Mouse (Mus musculus): ENCODE data around the gene Gpatch8. TPM values are rescaled to one million over a fixed set of nuclear protein-coding genes. Genes with fewer than 3 reads are reported as not detected.

Gpatch8 gene
- polyA plus RNA-seq, 1 experiment: 75.8 TPM

DNA sequence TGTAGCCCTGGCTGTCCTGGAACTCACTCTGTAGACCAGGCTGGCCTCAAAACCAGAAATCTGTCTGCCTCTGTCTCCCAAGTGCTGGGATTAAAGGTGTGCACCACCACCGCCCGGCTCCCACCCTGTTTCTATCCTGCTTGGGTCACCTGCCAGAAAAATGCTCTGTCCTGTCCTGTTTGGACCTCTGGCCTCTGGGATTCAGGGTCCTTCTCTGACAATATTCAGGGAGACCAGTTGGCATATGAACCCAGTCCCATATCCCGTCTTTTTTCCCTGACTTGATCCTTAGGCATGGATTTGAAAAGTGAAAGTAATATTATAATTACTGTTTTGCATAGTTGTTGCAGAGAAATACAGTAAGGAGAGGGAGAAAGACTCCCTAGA, 124.5 kb downstream of the Gpatch8 start:
- H3K4me3 ChIP-seq (ENCODE audit: low read depth, low read length): no peak overlapping the region
- TF ChIP-seq POLR2A (IDR thresholded peaks at IDR 0.05; ENCODE audit: insufficient read depth, low read length): no peak
- TF ChIP-seq EP300 (IDR thresholded peaks at IDR 0.05; ENCODE audit: insufficient read depth, low read depth, low read length): no peak
- no peak for TF ChIP-seq CTCF (IDR thresholded peaks at IDR 0.05; ENCODE audit: low read depth, low read length)
- peaks cover 10% of the 10 kb centered on the region; the same call in 1 of the 2 replicates for H3K36me3 ChIP-seq (ENCODE audit: control insufficient read depth, insufficient read depth, low read length, poor library complexity, severe bottlenecking)
- no peak overlapping the region for H3K9ac ChIP-seq (ENCODE audit: low read depth, poor library complexity, severe bottlenecking)
- no peak overlapping the region for H3K27ac ChIP-seq (ENCODE audit: insufficient read depth, low read length)
- no peaks in the 10 kb centered on the region for H3K4me1 ChIP-seq (ENCODE audit: control insufficient read depth, insufficient read depth, low read length)
- no peaks in the 10 kb centered on the region for H3K27me3 ChIP-seq (ENCODE audit: control insufficient read depth, insufficient read depth, low read length, poor library complexity, severe bottlenecking)
- no peaks in the 10 kb centered on the region for H3K9me3 ChIP-seq (replicated peaks; ENCODE audit: control insufficient read depth, insufficient read depth, low read length, poor library complexity, severe bottlenecking)

DNA sequence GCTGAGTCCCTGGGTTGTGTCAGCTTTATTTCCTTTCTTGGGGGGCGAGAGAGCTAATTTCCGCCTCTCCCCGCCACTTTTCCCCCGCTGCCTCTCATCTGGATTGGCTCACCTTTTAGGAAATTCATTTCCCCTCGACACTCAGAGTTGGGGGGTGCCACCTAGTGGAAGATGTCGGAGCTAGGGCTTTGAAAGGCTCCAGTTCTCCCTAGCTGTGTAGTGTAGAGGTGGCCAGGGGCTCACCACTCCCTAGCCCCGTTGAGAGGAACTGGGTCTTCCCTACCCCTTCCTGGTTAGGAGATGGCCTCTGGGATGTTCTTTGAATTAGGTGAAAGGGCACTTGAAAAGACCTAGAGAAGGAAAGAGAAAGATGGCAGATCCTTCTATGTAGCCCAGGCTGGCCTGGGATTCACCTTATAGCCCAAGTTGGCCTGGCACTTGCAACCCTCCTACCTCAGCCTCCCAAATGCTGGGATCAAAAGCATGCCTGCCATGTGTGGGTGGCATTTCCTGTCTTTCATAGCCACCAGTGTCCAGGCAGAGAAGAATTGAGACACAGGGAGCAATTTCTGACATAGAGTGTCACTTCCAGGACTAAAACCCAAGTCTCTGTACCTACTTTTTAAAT, 125.1 kb downstream of the Gpatch8 start:
- H3K36me3 ChIP-seq (ENCODE audit: control insufficient read depth, insufficient read depth, low read length, poor library complexity, severe bottlenecking): peaks cover 10% of the 10 kb centered on the region; the same call in 1 of the 2 replicates
- TF ChIP-seq POLR2A (IDR thresholded peaks at IDR 0.05; ENCODE audit: insufficient read depth, low read length) (no peak), EP300 (IDR thresholded peaks at IDR 0.05; ENCODE audit: insufficient read depth, low read depth, low read length) (no peak), CTCF (IDR thresholded peaks at IDR 0.05; ENCODE audit: low read depth, low read length) (peak; percentile 70)
- H3K4me3 ChIP-seq (ENCODE audit: low read depth, low read length): peak overlapping the region; percentile 82
- H3K9ac ChIP-seq (ENCODE audit: low read depth, poor library complexity, severe bottlenecking): peak overlapping the region; percentile 87
- H3K9me3 ChIP-seq (replicated peaks; ENCODE audit: control insufficient read depth, insufficient read depth, low read length, poor library complexity, severe bottlenecking): no peaks in the 10 kb centered on the region
- H3K27ac ChIP-seq (ENCODE audit: insufficient read depth, low read length): peak overlapping the region; percentile 17; the same call in 1 of the 2 replicates
- H3K4me1 ChIP-seq (ENCODE audit: control insufficient read depth, insufficient read depth, low read length): no peaks in the 10 kb centered on the region
- H3K27me3 ChIP-seq (ENCODE audit: control insufficient read depth, insufficient read depth, low read length, poor library complexity, severe bottlenecking): no peaks in the 10 kb centered on the region

DNA sequence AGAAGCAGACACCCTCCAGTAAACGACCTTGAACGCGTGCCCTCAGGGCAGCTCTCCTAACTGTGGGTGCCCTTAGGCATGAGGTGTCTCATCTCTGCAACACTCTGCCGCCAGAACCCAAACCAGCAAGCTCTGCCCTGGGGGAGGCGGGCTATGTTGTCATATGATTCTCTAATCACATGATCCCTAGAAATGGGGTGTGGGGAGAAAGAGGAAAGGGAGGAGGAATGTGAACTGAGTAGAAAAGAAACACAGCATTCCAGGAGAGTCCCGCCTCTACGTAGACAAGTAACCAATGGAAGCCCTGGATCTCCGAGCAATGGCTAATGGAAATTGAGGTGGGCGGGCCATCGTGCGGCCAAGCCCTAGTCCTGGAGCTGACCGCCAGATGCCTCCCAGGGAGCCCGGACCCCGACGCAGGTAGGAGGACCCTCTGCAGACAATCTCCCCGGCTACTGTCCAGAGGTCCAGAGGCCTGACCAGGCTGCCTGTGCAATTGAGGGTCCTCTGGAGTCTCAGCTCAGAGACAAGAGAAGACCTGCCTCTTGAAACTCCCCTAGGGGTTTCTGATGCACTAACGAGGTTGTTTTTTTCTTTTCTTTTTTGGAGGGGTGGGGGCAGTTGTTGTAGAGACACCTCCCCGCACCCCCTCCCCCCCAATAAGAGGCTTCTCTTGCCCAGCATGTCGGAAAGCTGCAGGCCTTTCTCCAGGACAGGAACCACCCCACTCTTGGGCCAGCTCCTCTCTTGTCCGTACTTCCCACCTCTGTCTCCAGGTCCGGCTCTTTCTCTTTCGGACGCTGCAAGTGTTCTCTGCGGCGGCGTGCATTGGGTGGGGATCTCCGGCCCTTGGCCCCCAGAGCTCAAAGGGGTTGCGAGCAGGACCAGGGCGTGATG, 125.8 kb downstream of the Gpatch8 start, which contains the start of gene Grn:
Gene Grn (plus strand): TSS at position 195 of the 897 bp plus-strand sequence.
- Histone ChIP-seq H3K4me1 (ENCODE audit: control insufficient read depth, insufficient read depth, low read length) (no peaks in the 10 kb centered on the region), H3K27me3 (ENCODE audit: control insufficient read depth, insufficient read depth, low read length, poor library complexity, severe bottlenecking) (no peaks in the 10 kb centered on the region), H3K4me3 (ENCODE audit: low read depth, low read length) (peak within 1 kb of the TSS; percentile 82), H3K9ac (ENCODE audit: low read depth, poor library complexity, severe bottlenecking) (peak within 1 kb of the TSS; percentile 87), H3K9me3 (replicated peaks; ENCODE audit: control insufficient read depth, insufficient read depth, low read length, poor library complexity, severe bottlenecking) (no peaks in the 10 kb centered on the region), H3K27ac (ENCODE audit: insufficient read depth, low read length) (peak within 1 kb of the TSS; percentile 17; the same call in 1 of the 2 replicates), H3K36me3 (ENCODE audit: control insufficient read depth, insufficient read depth, low read length, poor library complexity, severe bottlenecking) (peaks cover 4% of the 10 kb centered on the region; the same call in 1 of the 2 replicates)
- TF ChIP-seq CTCF (IDR thresholded peaks at IDR 0.05; ENCODE audit: low read depth, low read length) (no peak), EP300 (IDR thresholded peaks at IDR 0.05; ENCODE audit: insufficient read depth, low read depth, low read length) (0 out of 2 replicates have a peak, but pooled peaks have one; percentile 62), POLR2A (IDR thresholded peaks at IDR 0.05; ENCODE audit: insufficient read depth, low read length) (peak; percentile 64)

DNA sequence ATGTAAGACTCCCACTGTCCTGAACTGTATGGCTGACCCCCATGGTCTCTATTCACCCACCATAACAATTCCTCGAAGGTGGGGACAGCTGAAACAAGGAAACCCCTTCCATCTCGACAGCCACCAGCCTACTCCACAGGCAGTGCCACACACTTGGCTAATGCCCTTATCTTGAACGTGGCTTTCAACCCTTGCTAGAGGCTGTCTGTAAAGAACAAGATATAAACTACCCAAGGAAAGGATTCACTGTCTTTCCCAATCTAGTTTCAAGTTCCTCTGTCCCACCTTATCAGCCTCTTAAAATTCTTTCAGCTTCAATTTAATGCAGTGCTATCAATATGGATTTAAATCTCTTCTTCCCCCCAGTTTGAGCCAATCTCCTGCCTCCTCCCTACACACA, 126.6 kb downstream of the Gpatch8 start:
- TF ChIP-seq POLR2A (IDR thresholded peaks at IDR 0.05; ENCODE audit: insufficient read depth, low read length): no peak
- no peak for TF ChIP-seq CTCF (IDR thresholded peaks at IDR 0.05; ENCODE audit: low read depth, low read length)
- TF ChIP-seq EP300 (IDR thresholded peaks at IDR 0.05; ENCODE audit: insufficient read depth, low read depth, low read length): no peak
- Histone ChIP-seq H3K27me3 (ENCODE audit: control insufficient read depth, insufficient read depth, low read length, poor library complexity, severe bottlenecking) (no peaks in the 10 kb centered on the region), H3K36me3 (ENCODE audit: control insufficient read depth, insufficient read depth, low read length, poor library complexity, severe bottlenecking) (no peaks in the 10 kb centered on the region), H3K9ac (ENCODE audit: low read depth, poor library complexity, severe bottlenecking) (peak overlapping the region; percentile 2; the same call in 1 of the 2 replicates), H3K27ac (ENCODE audit: insufficient read depth, low read length) (no peak overlapping the region), H3K9me3 (replicated peaks; ENCODE audit: control insufficient read depth, insufficient read depth, low read length, poor library complexity, severe bottlenecking) (no peaks in the 10 kb centered on the region), H3K4me1 (ENCODE audit: control insufficient read depth, insufficient read depth, low read length) (no peaks in the 10 kb centered on the region), H3K4me3 (ENCODE audit: low read depth, low read length) (peak overlapping the region; percentile 68)

DNA sequence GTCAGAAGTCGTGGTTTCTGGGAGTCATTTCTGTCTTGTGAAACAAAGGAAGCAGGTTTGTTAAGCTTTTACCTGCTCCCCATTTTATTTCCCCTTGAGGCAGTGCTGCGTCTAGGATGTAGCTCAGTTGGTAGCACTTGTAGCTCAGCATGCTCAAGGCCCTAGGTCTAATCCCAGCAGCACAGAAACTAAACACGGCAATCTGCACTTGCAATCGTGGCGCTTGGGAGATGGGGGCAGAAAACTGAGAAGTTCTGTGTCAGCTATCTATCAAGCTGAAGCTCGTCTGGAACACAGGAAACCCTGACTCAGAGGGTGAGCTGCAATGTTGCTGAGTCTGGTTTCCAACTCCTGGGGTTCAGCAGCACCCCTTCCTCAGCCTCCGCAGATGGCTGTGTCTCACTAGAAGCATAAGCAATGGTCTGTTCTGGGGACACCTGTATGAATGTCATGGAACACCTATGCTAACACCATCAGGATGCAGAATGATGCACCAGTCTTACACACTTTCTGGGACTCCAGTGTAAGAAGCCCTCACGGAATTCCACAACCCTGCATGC, 127.1 kb downstream of the Gpatch8 start:
- no peaks in the 10 kb centered on the region for H3K27me3 ChIP-seq (ENCODE audit: control insufficient read depth, insufficient read depth, low read length, poor library complexity, severe bottlenecking)
- TF ChIP-seq CTCF (IDR thresholded peaks at IDR 0.05; ENCODE audit: low read depth, low read length): no peak
- no peak for TF ChIP-seq POLR2A (IDR thresholded peaks at IDR 0.05; ENCODE audit: insufficient read depth, low read length)
- TF ChIP-seq EP300 (IDR thresholded peaks at IDR 0.05; ENCODE audit: insufficient read depth, low read depth, low read length): no peak
- no peaks in the 10 kb centered on the region for H3K4me1 ChIP-seq (ENCODE audit: control insufficient read depth, insufficient read depth, low read length)
- H3K27ac ChIP-seq (ENCODE audit: insufficient read depth, low read length): no peak overlapping the region
- H3K9me3 ChIP-seq (replicated peaks; ENCODE audit: control insufficient read depth, insufficient read depth, low read length, poor library complexity, severe bottlenecking): no peaks in the 10 kb centered on the region
- H3K36me3 ChIP-seq (ENCODE audit: control insufficient read depth, insufficient read depth, low read length, poor library complexity, severe bottlenecking): no peaks in the 10 kb centered on the region
- no peak overlapping the region for H3K4me3 ChIP-seq (ENCODE audit: low read depth, low read length)
- no peak overlapping the region for H3K9ac ChIP-seq (ENCODE audit: low read depth, poor library complexity, severe bottlenecking)

Other genes starting within 250 kb of the Gpatch8 start
- 81.7 and 82.0 TPM in 2 replicates for gene Ubtf, start 236.7 kb downstream of the Gpatch8 start, polyA plus RNA-seq (2011; ENCODE audit: insufficient read depth, insufficient read length, low read depth, missing spikeins)
- gene Slc4a1, start 190.2 kb downstream of the Gpatch8 start, polyA plus RNA-seq (2011; ENCODE audit: insufficient read depth, insufficient read length, low read depth, missing spikeins): 0.48 and 0.53 TPM in 2 replicates
- 7.0 and 9.5 TPM in 2 replicates for gene Rundc3a, start 163.0 kb downstream of the Gpatch8 start, polyA plus RNA-seq (2011; ENCODE audit: insufficient read depth, insufficient read length, low read depth, missing spikeins)
- 284 and 342 TPM in 2 replicates for gene Slc25a39, start 148.4 kb downstream of the Gpatch8 start, polyA plus RNA-seq (2011; ENCODE audit: insufficient read depth, insufficient read length, low read depth, missing spikeins)
- 68.4 and 88.3 TPM in 2 replicates for gene Grn, start 126.1 kb downstream of the Gpatch8 start, polyA plus RNA-seq (2011; ENCODE audit: insufficient read depth, insufficient read length, low read depth, missing spikeins)
- gene Fam171a2, start 108.7 kb downstream of the Gpatch8 start, polyA plus RNA-seq (2011; ENCODE audit: insufficient read depth, insufficient read length, low read depth, missing spikeins): 4.4 and 5.4 TPM in 2 replicates
- gene Itga2b, start 86.3 kb downstream of the Gpatch8 start, polyA plus RNA-seq (2011; ENCODE audit: insufficient read depth, insufficient read length, low read depth, missing spikeins): 7.0 and 7.9 TPM in 2 replicates
- 3.8 and 5.3 TPM in 2 replicates for gene Gm11627, start 23.1 kb upstream of the Gpatch8 start, polyA plus RNA-seq (2011; ENCODE audit: insufficient read depth, insufficient read length, low read depth, missing spikeins)
- gene Fzd2, start 48.0 kb upstream of the Gpatch8 start, polyA plus RNA-seq (2011; ENCODE audit: insufficient read depth, insufficient read length, low read depth, missing spikeins): 30.3 and 36.1 TPM in 2 replicates
- 8.8 and 9.4 TPM in 2 replicates for gene Meioc, start 107.3 kb upstream of the Gpatch8 start, polyA plus RNA-seq (2011; ENCODE audit: insufficient read depth, insufficient read length, low read depth, missing spikeins)
- 53.9 and 62.0 TPM in 2 replicates for gene Ccdc43, start 141.4 kb upstream of the Gpatch8 start, polyA plus RNA-seq (2011; ENCODE audit: insufficient read depth, insufficient read length, low read depth, missing spikeins)
- gene Adam11, start 205.0 kb upstream of the Gpatch8 start, polyA plus RNA-seq (2011; ENCODE audit: insufficient read depth, insufficient read length, low read depth, missing spikeins): 1.2 and 2.4 TPM in 2 replicates